Mouse (Mus musculus): ENCODE measurements around the gene Pou3f3. TPM values are rescaled to one million over a fixed set of nuclear protein-coding genes. Genes with fewer than 3 reads are reported as not detected.

Pou3f3 gene
- total RNA-seq, 2 experiments from 2014 or later, result not detected

DNA sequence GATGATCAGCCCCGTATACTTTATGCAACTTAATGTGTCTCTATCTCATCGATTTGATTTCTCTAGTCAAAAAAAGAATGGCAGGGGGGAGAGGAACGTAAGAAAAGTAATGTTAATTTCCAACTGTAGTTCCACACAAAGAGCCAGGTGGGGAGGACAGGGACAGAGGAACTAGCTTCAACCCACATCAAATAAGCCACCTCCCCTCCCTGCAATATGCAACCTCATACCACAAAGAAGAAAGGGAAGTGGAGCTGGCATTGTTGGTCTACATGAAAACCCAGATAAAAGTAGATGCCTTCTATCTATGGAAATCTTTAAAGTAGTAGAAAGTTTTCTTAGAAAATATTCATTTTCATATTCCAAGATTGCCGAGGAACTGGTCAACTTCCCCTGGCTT lies 14.7 kb downstream of the Pou3f3 start:
- DNase-seq (ENCODE audit: low spot score), result no peak

- DNase-seq (ENCODE audit: low spot score), result no peak
Observed at GRCm38 (mm10) chr1:42710995-42711394, 15.4 kb downstream of the Pou3f3 start.

- no peak for DNase-seq (ENCODE audit: low spot score)
Observed at GRCm38 (mm10) chr1:42711456-42712310, 16.1 kb downstream of the Pou3f3 start.

DNA sequence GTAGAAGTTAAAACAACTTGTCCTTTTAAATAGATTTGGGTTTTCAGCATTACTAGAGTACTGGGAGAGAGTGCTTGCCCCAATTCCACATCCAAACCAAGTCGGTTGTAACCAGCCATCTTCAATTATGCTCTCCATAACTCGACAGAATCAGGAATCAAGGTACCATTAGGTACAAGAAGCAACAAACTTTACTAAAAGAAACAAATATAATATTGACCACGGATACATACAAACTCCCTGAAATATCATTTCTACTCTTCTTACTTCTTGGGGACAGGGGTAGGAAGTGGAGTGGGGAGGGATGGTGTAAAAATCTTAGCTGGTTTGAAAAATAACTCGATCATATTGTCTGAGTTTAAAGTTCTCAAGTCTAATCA lies 16.7 kb downstream of the Pou3f3 start:
- no peak for DNase-seq (ENCODE audit: low spot score)

DNA sequence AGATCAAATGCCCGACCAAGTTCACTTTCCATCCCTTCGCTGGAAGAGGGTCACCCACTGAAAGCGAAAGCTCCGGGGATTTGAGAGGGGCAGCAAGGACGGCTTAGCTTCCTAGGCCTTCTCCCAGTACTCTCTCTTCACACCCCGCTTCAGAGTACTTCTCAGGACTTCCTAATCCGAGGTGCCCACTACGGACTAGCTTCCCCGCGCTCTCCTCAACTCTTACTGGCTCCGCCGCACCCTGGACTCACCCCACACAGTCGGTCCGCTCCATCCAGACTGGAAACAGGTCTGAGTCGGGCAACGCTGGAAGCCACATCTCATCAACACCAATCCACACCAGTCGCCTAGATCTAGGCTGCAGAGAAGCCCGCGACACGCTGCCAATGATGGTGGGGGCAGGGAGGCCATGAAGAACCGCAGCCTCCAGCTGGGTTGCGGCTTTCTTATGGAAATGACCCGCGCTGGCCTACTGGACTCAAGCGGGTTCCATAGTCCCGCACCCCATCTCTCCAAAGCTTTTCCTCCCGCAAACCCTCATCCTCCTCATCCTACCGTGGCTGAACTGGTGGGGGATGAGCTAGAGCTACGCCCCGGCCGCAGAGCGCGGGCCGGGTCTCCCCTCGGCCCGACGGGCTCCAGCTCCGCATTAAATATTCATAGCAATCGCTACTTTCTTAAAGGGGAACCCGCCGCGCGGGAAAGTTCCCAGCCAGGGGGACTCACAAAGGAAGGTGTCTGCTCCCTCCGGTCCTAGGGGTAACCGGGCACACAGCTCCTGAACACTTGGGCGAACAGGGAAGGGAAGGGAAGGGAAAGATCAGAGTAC lies 17.8 kb downstream of the Pou3f3 start:
- no peak for DNase-seq (ENCODE audit: low spot score)

GRCm38 (mm10) chr1:42714016-42714931 lies 18.7 kb downstream of the Pou3f3 start:
- peak; percentile 36 for DNase-seq (ENCODE audit: low spot score)

DNA sequence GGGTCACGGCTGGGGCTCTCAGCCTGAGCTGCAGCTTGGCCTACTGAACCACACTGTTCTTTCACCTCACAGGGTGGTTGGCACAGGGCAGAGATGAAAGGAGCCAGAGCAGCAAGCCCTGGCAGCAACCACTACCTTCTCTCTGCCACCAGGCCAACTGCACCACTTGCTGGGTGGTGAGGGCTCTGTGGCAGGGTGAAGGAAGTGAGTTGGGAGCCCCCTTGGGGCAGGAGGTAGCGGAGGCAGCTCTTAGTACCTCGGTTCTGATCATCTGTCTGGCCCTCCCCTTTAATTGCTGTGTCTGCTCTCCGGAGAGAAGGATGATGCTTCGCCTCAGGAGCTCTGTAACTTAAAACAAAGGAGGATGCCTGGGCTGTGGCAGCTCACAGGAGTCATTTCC lies 23.0 kb downstream of the Pou3f3 start:
- no peak for DNase-seq (ENCODE audit: low spot score)

GRCm38 (mm10) chr1:42721353-42721752 lies 25.8 kb downstream of the Pou3f3 start:
- no peak for DNase-seq (ENCODE audit: low spot score)

DNA sequence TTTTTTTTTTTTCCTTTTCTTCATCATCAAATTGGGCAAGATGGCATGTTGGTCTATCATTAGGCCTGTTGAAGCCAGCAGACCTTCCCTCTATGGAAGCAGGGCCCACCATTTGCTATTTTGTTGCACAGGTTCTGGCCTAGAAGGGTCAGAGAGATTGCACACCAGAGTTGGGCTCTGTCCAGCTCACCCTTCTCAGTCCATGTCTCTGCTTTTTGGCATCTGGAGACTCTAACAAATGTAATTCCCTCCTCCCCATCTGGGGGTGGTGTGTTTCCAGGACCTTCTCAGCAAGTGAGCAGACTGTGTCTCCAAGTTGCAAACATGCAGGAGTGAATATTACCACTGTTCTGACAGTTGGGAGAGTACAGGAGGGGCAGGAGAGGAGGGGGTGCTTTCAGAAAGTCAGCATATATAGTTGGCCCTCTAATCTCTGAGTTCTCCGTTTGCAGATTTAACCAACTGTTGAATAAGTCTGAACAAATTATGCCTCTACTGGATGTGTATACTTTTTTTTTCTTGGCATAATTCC lies 28.3 kb downstream of the Pou3f3 start:
- DNase-seq (ENCODE audit: low spot score), result no peak

GRCm38 (mm10) chr1:42724881-42725280 lies 29.3 kb downstream of the Pou3f3 start:
- DNase-seq (ENCODE audit: low spot score), result no peak

DNA sequence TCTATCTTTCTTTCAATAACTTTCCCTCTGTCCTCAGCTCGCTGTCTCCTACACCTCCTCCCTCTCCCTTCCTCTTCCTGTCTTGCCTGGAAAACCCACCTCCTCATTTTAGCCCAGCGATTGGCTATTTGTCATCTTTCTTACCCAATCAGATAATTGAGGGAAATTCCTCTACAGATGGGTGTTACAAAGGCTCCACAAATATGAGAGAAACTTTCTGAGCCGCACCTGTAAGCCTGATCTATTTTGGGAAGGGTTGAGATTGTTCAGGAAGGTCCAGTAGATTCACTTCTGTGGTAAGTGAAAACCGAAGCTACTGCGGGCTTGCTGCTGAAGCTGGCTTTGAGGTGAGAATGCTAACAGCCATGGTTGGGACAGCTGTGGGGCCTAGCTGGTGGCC lies 31.6 kb downstream of the Pou3f3 start:
- no peak for DNase-seq (ENCODE audit: low spot score)

GRCm38 (mm10) chr1:42727676-42728075 lies 32.1 kb downstream of the Pou3f3 start:
- DNase-seq (ENCODE audit: low spot score), result no peak

DNA sequence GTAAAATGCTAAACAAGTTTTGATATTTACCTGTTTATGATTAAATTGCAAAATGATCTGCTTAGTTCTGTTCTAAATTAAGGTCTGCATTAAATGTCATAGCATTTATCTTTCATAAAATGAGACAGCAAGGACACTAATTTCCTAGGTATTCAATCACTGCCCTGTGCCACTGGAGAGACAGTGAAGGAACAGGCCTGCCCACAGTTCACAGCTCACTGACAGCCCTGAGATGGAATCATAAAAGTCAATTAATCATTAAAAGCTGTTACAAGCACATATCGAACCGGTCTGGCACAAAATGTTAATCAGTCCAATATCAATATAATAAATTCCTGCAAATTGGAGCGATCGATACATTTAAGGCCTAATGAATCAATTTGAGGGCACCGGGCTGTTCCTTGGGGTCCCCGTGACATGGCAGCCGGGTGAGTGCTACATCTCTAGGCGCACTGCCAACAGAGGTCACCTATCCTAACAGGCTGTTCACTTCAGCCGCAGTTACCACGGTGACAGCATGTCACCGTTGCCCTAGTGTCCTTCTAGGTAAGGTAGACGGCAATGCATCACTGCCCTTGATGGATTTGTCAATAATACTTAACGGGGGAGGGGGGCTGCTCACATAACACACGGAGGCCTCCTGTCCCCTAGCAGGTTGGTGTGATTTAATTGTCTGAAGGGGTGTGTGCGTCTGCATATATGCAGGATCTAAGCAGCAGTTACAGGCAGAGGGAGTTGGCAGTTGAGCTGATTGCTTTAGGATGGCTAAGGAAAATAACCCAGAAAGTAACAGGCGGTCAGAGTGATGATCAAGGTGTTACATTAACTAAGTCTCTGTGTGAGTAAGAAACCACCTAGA lies 46.0 kb downstream of the Pou3f3 start:
- DNase-seq (ENCODE audit: low spot score), result no peak

- DNase-seq (ENCODE audit: low spot score), result no peak
Observed at GRCm38 (mm10) chr1:42742242-42742560, 46.6 kb downstream of the Pou3f3 start.

- no peak for DNase-seq (ENCODE audit: low spot score)
Observed at GRCm38 (mm10) chr1:42745047-42745446, 49.5 kb downstream of the Pou3f3 start.

DNA sequence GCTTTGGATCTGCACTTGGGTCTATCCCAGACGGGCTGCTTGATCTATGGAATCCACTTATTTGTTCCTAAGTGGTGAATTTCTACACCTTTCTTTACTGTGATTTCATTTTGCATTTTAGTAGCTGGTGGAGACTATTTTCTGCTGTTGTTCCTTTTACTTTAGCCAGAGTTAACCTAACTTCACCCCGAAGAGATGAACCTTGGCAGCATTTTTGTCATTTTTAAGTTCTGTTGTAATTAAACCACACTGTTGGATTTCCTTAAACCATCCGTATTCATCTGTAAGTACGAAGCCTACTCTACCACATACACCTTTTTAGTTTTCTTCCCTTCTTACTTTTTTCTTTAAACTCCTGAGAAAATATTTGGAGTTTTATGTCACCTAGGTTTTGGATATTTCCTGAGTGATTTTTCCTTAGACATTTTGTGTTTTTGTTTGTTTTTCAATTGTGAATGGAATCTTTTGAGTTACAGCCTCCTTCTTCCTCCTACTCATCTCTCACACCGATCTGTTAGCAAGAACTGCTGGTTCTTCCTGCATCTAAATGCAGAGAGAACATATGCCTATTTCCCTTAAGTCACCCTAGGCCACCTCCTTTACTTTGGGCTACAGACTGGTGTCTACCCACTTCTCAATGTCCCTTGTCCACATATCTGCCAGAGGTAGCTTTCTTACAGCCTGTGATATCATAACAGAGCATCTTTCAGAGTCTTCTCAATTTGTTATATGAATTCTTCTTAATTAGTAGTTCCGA lies 54.1 kb downstream of the Pou3f3 start:
- no peak for DNase-seq (ENCODE audit: low spot score)

Measured in gastrocnemius, adult 18-20 months (tissue).